8 mouse cellular contexts compared by ENCODE assay signal in genomic region chr4:106317179-106318055, GRCm38 (mm10). TPM values are rescaled to one million over a fixed set of nuclear protein-coding genes. Genes with fewer than 3 reads are reported as not detected.
DNase-seq lines count a peak whose midpoint lies in the region; ATAC-seq and TF ChIP-seq lines count a peak whose summit lies in the region.

No protein-coding gene starts in this region.

- H3K27ac ChIP-seq in intestine, embryonic 16.5 days (ENCODE audit: low read length), result peak overlapping the region; percentile 16; the same call in 1 of the 2 replicates
- peak overlapping the region; percentile 88 for H3K27ac ChIP-seq in midbrain, postnatal 0 days (ENCODE audit: low read depth, low read length)

- 13% methylated on average over 19 of the region's 19 CpGs for WGBS in intestine, embryonic 16.5 days
- 15% methylated on average over 19 of the region's 19 CpGs for WGBS in midbrain, postnatal 0 days

- H3K36me3 ChIP-seq in intestine, embryonic 16.5 days (ENCODE audit: control insufficient read depth, insufficient read depth, low read length), result no peaks in the 10 kb centered on the region
- H3K36me3 ChIP-seq in midbrain, postnatal 0 days (ENCODE audit: insufficient read depth, low read length), result no peaks in the 10 kb centered on the region

- peak overlapping the region; percentile 94 for H3K9ac ChIP-seq in intestine, embryonic 16.5 days (ENCODE audit: low read depth, low read length)
- peak overlapping the region; percentile 98 for H3K9ac ChIP-seq in midbrain, postnatal 0 days (replicated peaks; ENCODE audit: low read length, poor library complexity, severe bottlenecking)

- peak; percentile 14 to 20 for DNase-seq in frontal cortex, postnatal 36 days (ENCODE audit: low spot score in 2 of 2)
- no peak for DNase-seq in frontal cortex, postnatal 14 days (ENCODE audit: low spot score in 2 of 2)
- peak; percentile 30 for DNase-seq in urinary bladder, adult 18-20 months (ENCODE audit: low spot score in 2 of 2)
- no peak for DNase-seq in urinary bladder, postnatal 10 days (ENCODE audit: low spot score)
- DNase-seq in midbrain, postnatal 0 days (ENCODE audit: low spot score), result no peak
- DNase-seq in spleen, postnatal 14 days (ENCODE audit: low spot score in 2 of 2), result no peak

- peak overlapping the region; percentile 81 for H3K4me2 ChIP-seq in intestine, embryonic 16.5 days (ENCODE audit: low read depth, low read length)
- peak overlapping the region; percentile 87 for H3K4me2 ChIP-seq in midbrain, postnatal 0 days (ENCODE audit: low read depth, low read length, poor library complexity, severe bottlenecking)

- H3K9me3 ChIP-seq in intestine, embryonic 16.5 days (ENCODE audit: control insufficient read depth, low read length), result no peaks in the 10 kb centered on the region
- no peaks in the 10 kb centered on the region for H3K9me3 ChIP-seq in midbrain, postnatal 0 days (ENCODE audit: low read length)

- H3K27me3 ChIP-seq in intestine, embryonic 16.5 days (replicated peaks; ENCODE audit: control insufficient read depth, insufficient read depth, low read length), result no peaks in the 10 kb centered on the region
- H3K27me3 ChIP-seq in midbrain, postnatal 0 days (ENCODE audit: insufficient read depth, low read length), result no peaks in the 10 kb centered on the region

- H3K4me1 ChIP-seq in intestine, embryonic 16.5 days (ENCODE audit: control insufficient read depth, insufficient read depth, low read length), result peaks cover 14% of the 10 kb centered on the region
- peaks cover 16% of the 10 kb centered on the region; the same call in 1 of the 2 replicates for H3K4me1 ChIP-seq in midbrain, postnatal 0 days (ENCODE audit: insufficient read depth, low read length)

- ATAC-seq in erythroid progenitor cell, adult 5-6 weeks (replicated peaks; ENCODE audit: low FRiP score, poor library complexity, severe bottlenecking), result peak; percentile 26
- peak; percentile 10; the same call in 1 of the 2 replicates for ATAC-seq in intestine, embryonic 16.5 days
- ATAC-seq in midbrain, postnatal 0 days (ENCODE audit: low FRiP score), result peak; percentile 18; the same call in 1 of the 2 replicates

- H3K4me3 ChIP-seq in intestine, embryonic 16.5 days (ENCODE audit: low read length), result peak overlapping the region; percentile 98
- H3K4me3 ChIP-seq in midbrain, postnatal 0 days (ENCODE audit: low read depth, low read length), result peak overlapping the region; percentile 95

- TF ChIP-seq CTCF in midbrain, postnatal 0 days (IDR thresholded peaks at IDR 0.05), result no peak

RNA-seq across cellular contexts. Expression of gene Usp24, which starts 1.4 kb away (rescaled TPM):
- 13.0 and 32.7 TPM in 2 replicates for total RNA-seq in erythroid progenitor cell, adult 5-6 weeks (2015; ENCODE audit: low replicate concordance)
- 20.7 and 25.4 TPM in 2 replicates for total RNA-seq in erythroid progenitor cell, adult 5-6 weeks (2017; ENCODE audit: low replicate concordance)
- polyA plus RNA-seq in intestine, embryonic 16.5 days (2015; fragmentation: Nextera tagmentation; extraction: Ambion mirVana), result 3.7 TPM in 2 replicates
- total RNA-seq in midbrain, postnatal 0 days (2014; rRNA removed), result 28.6 and 36.1 TPM in 2 replicates
- 6.6 and 10.2 TPM in 2 replicates for polyA plus RNA-seq in midbrain, postnatal 0 days (2015; fragmentation: Nextera tagmentation; extraction: Ambion mirVana)

Comparison
In these comparisons a context has a peak if more than half of its experiments do, and no peak if none do; other contexts are left out.
1. DNase-seq: peak in frontal cortex, postnatal 36 days (2 of 2) and urinary bladder, adult 18-20 months (2 of 2); none in frontal cortex, postnatal 14 days (0 of 2), urinary bladder, postnatal 10 days (single experiment), midbrain, postnatal 0 days (single experiment) and spleen, postnatal 14 days (0 of 2).
2. Peak in every context shown above with its lines, with median percentiles within 50 percentile points of each other: ATAC-seq.